Mouse (Mus musculus): ENCODE measurements around the gene Tpp1.

- no peak for TF ChIP-seq CTCF (IDR thresholded peaks at IDR 0.05; ENCODE audit: low read depth, low read length)
- TF ChIP-seq POLR2A (IDR thresholded peaks at IDR 0.05; ENCODE audit: extremely low read depth, insufficient read depth, low read length) = no peak
Measured at GRCm38 (mm10) chr7:105737648-105738047, 14.4 kb downstream of the Tpp1 start.

Data from liver, adult 2 months (tissue).